Mouse (Mus musculus) CD4-positive, CD25-positive, alpha-beta regulatory T cell, adult 2 months (primary cell): ENCODE measurements around the gene Cry2.

Experiments used
- DNase-seq: peaks from one replicate; pipeline ENCODE4 v3.0.0-alpha.2; 2012; ENCODE audit warnings: low read depth, low spot score

Gene Cry2

DNA sequence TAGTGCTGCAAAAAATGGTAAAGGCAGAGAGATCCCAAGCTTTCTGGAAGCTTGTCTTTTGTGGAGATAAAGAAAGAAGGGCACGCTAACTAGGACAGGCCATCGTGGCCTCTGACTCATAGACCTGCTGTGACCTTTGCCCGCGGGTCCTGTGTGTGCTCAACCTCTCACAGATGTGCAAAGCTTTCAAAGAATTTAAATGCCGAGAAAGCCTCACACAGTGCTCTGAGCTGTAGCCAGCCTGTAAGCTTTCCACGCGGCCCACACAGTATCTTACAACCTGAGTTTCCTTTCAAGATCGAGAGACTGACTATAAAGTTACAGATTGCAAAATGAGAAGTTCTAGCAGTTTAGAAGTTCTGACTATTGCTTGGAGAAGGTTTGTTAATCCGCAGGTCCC, 12.0 kb upstream of the Cry2 start:
- DNase-seq: peak; percentile 50

DNA sequence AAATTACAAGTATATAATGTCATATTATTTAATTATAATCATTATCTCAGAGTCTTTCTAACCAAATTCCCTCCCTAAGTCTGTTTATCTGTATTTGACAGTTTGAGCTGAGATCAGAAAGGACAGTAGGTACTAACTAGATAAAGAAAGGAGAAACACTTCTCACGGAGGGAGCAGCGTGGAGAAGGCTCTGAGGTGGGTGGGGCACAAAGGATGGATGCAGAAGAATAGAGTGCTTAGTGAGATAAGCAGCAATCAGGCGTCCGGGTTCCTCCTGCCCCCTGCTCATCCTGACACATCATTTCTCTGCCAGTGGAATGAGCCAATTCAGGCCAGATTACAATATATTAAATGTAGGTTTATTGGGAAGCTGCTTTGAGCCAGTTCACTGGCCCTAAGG, 10.5 kb upstream of the Cry2 start:
- no peak for DNase-seq

DNA sequence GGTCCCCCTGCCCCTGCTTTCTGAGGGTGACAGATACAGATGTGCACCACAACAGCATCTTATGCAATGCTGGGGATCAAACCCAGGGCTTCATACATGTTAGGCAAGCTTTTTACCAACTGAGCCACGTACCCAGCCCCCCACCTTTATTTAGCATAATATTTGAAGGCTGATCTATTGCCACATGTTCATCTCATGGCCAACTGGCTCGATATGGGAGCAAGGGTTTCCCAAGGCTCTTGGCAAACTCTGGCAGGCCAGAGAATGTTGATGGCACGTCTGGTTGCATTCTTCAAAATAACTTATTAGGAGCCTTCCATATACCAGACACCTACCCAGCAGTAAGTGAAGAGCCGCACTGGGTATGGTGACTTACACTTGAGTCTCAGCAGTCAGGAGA, 9.5 kb upstream of the Cry2 start:
- DNase-seq: no peak

DNA sequence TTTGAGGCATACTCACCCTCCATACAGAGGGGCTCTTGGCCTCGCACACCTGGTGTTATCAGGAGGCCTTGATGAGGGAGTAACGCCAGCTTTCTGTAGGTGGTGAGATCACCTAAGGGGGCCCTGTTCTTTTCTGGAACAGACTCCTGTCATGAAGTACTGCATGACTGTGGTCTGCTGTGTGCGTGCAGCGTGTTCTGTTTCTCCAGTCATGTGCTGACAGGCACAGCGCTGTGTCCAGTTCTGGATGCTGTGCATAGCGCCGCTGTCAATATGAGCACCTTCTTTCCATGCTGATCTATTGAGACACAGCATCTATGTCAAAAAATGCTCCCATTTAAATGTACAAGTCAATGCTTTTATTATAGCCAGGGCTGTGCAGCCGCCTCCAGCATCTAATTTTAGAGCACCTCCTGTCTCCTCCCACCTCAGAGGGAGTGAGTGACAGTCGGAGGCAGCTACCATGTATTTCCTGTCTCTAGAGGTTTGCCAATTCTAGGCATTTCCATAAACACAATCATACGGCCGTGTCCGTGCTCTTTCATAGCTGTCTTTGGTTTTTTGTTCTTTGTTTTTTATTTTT, 8.7 kb upstream of the Cry2 start:
- DNase-seq: peak; percentile 71

DNA sequence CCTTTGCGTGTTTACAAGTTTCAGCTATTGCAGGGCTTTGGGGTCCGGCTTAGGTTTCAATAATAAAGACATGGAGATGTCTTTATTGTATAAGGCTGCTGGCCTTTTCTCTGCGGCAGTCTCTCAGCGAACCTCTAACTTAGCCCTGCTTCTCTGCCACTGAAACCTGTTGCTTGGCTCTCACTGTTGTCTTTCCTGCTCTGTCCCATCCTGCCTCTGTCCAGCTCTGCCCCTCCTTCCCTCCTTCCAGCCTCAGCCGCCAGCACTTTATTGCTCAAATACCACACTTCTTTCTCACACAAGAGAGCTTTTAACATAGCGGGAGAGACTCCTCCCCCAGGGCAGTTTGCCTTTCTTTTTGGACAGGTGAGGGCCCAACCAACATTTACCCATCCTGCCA, 6.6 kb upstream of the Cry2 start:
- no peak for DNase-seq

DNA sequence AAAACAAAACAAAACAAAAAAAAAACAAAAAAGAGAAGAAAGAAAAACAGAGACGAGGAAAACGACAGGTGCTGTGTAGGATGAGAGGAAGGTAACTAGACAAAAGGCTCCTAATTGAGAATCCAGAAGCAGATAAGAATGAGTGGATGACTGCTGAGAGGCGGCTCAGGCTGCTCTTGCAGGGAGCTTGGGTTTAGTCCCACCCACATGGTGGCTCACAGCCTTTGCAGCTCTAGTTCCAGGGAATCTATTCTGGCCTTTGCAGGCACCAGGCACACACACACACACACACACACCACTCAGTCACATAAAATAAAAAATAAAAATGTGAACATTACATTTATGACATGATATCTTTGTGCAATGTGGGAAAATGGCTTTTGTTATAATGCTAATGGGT, 4.7 kb upstream of the Cry2 start:
- DNase-seq: no peak

DNA sequence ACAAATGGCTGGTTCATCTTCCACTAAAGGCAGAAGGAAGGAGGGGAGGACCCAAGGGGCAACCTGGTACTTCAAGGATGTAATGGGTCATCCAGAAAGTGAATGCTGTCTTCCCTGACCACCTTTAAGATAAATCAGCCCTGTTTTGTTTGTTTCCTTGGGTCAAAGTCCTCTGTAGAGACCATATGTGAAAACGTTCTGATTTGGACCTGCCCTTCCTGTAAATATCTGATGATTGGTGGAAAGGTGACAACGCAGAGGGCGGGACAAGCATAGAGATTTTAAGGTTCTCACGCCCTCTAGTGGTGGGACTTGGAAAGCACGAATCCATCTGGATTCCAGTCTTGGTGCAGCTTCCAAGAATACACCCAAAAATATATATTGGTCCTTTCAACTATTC, 4.0 kb upstream of the Cry2 start:
- DNase-seq: peak; percentile 88

DNA sequence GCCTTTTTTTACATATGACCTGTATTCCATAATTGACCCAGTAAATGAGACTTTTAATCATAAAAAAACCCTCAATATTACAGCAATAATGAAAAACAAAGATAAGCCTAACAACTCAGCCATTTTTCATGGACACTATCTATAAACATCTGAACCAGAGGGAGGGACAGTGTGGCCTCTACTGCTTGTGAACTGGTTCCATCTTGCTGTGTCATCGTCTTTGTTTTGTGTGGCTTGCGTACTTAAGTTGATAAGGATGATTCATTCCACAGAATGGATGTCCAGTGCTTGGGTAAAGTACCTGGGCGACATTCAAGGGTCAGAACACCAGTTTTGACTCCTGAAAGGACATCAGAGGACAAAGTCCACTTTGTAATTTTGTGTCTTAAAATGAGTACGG, 3.5 kb upstream of the Cry2 start:
- no peak for DNase-seq

DNA sequence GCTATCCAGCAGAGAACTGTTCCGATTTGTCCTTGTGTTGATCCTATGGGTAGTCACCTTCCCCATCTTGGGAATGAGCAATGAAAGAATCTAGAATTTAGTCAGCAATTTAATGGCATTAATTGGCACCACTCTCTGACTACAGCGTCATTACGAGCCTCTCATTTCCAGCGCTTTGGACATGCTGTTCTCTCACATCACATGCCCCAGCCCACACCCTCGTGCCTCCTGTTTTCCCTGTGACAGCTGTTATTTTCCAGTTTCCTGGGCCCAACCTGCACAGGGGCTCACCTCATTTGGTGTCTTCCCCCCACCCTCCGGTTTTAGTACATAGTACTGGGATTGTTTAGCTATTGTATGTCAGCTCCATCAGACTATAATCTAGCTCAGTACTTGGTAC, 1.2 kb upstream of the Cry2 start:
- no peak for DNase-seq

DNA sequence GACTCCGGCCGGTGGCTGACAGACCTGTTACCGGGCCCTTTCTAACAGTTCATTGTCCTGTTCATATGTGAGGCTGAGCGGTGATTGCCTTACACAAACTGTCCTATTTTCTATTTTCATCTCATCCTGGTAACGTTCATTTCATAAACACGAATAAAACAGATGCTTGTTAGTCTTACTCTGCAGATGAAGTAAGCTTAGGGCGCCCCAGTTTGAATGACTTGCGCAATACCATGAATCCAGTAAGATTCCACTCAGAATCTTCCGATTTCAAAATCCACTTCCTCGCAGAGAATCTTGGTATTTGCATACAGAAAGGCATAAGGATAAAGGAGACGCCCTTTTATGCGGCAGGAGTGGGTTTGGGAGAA, 517 bp upstream of the Cry2 start:
- DNase-seq: no peak

DNA sequence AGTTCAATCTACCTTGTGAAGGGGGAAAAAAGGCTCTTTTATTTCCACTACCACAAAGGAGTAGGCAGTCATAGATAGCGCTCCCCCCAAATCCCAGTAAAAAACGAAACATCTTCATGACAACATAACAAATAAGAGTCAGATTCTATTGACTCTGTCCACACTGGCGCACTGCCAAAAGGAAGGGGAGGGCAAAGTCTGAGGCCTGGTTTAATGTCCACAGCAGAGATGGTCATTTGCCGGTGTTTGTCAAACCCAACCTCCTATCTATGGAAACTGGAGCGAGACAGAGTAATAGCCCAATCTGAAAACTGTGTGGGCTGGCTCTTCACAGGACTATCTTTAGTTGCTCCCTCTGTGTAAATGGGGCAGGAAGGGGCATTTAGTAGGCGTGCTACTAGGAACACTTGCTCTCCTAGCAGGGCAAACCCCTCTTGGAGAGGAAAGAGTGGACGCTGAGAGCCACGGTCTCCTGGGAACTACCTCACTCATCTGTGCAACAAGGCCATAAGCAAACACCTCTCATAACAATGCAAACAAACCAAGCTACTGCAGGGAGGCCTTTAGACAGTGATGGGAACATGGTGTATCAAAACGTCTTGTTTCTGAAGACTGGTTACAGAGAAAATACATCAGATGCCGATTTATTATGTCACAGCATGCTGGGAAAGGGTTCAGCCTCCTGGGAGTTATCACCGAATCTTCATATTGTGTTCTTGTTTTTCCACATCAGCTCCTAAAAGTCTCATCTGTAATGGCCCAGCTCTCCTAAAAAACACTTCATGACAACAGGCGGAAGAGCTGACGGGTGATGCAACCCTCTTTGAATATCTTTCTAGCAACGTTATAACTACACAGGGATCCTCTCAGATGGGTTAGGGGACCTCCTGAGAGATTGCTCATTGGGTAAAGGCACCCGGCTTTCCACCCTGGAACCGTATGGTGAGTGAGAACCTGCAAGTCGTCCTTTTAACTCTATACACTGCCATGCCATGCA, 1.2 kb downstream of the Cry2 start:
- DNase-seq: no peak

DNA sequence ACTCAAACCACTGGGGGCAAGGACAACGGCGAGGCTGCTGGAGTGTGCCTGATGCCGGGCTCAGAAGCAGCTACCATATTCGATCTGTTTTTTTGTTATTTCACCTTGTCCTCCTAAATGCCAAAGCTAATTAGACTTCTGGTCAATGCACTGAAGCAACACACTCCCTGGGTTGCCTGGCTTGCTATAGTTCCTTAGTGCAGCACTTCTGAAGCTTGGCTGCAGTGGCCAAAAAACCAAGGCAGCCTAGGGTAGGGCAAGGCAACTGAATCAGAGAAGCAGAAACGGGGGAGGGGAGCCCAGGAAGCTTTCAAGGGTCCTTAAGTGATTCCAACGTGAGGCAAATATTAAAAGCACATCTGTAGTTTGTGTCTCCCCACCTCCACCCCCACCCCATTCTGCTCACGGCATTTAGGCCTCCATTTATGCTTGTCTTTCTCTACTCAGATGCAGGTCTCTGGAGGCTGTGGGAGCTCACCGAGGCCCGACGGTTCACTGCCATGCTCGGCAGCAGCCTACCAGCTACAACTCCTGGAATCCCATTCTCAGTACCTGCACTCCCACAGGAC, 2.1 kb downstream of the Cry2 start:
- DNase-seq: no peak

DNA sequence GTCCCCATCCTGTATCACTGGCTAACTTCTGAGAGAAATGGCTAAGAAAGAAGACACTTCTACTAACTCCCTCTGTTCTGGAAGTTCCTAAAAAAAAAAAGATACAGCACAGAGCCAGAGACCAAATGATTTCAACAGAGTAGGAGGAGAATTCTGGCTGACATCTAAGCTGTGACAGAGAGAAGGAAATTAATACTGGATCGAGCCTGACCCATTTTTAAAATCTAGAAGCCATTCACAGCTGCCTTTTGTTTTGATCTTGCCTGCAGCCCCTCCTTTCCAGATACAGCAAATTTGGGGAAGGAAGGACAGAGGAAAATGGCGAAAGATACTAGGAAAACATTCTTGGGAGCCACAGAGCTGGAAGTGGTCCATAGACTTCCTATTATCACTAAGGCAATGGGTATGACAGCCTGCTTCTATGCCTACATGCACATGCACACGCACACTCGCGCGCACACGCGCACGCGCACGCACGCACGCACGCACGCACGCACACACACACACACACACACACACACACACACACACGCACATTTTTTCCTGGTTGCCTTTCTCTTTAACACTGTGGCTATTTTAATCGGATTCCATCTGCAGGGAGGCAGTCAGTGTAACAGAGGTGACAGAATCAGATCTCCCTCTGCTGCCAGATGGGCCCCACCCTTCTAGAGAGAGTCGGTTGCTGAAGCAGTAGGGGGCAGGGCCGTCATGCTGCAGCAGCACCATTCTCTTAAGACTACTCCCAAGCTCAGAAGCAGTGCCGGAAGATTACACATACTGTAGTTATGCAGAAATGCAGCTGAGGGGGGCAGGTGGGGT, 2.9 kb downstream of the Cry2 start:
- no peak for DNase-seq

DNA sequence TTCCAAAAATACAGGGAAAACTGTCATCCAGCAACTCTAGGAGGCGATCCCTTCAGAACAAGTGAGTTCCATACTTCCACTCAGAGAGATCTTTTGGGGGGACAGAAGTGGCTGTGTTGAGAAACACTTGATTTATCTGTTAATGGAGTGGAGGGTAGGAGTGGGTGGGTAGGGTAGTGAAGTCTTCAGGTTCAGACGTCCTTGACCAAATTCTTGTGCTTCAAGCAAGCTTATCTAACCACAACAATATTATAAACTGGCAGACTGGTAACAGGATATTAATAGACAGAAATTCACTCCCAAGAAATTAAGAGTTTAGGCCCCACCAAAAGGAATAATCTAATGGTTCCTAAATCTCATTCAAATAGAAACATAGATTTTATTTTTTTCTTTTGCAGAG, 3.8 kb downstream of the Cry2 start:
- DNase-seq: no peak

DNA sequence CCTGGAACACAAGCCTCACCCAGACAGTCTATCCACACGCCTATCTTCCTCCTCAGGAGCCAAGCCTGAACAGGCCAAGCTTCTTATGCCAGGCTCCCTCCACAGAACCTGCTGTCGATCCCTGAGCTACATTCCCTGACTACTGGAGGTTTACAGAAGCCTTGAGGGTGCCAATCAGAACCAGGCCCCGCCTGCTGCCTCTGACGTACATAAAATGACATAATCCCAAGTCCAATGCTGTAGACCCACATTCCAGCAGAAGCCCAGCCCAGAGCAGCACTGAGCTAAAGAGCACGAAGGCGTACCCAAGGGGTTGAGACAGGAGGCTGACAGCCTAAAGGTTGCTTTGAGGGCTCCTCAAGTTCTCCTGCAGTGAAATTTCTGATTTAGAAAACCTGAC, 6.0 kb downstream of the Cry2 start:
- no peak for DNase-seq

DNA sequence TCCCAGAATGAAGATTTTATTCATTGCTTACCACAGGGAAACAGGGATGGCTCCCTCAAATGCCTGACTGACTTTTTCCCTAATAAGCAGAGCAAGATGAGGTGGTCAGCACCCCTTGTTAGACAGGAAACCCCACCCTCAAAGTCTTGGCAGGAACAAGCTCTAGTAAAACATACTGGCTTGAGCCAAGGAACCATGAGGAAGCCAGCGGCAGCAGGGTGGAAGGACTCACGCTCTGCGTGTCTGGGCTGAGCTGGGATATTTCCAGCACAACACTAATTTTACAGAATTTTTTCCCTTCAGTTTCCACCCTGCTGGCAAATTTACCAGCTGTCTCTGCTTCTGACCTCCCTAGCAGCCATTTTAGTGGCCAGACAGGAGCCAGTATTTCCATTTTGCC, 7.4 kb downstream of the Cry2 start:
- DNase-seq: no peak

DNA sequence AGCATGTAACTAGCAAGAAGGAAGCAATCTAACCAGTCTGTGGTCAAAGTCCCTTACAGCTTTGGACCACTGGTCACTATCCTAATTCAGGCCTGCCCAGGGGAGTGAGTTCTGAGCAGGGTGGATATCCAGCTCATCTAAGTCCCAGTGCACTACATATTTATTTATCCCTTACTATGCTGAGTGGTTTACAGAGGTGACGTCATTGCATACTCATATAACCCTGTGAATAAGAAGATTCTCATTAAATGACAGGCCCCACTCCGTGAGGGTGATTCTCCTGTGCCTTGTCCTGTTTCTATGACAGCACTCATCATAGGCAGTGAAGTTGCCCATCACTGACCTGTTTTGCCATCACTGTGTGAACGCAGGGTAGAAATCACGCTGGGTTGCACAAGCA, 8.5 kb downstream of the Cry2 start:
- no peak for DNase-seq

DNA sequence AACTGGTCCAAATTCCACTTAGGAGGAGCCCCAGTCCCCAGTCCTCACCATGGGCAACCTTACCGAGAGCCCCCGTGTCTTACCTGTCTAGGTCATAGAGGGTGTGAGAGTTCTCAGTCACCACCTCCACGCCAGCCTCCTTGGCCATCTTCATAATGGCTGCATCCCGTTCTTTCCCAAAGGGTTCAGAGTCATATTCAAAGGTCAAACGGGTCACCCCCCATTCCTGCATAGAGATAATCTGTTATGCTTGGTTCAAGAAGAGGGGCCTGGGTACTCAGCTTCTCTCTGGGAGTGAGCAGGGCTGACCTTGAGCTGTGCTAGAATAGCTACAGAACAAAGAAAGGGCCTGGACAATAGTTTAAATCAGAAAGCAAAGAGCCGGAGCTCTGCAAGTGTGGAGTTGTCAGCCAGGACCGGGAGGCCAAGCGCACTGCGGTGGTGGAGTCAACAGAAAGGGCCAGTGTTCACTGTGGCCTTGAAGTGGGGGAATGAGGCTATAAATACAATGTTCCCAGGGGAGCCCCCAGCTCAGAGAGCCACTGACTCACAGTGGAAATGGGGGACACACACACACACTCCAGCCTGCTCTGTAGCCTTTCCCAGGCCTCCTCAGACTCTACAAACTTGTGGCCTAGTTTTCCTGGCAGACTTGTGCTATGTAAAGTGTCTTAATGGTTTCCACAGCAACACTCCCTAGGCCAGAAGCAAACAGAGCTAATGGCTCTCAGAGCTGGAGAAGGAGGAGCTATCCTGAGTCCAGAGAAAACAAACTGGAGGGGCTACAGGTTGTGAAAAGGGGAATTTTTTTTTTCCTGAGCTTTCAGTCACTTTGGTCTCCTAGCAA, 9.2 kb downstream of the Cry2 start:
- DNase-seq: no peak

DNA sequence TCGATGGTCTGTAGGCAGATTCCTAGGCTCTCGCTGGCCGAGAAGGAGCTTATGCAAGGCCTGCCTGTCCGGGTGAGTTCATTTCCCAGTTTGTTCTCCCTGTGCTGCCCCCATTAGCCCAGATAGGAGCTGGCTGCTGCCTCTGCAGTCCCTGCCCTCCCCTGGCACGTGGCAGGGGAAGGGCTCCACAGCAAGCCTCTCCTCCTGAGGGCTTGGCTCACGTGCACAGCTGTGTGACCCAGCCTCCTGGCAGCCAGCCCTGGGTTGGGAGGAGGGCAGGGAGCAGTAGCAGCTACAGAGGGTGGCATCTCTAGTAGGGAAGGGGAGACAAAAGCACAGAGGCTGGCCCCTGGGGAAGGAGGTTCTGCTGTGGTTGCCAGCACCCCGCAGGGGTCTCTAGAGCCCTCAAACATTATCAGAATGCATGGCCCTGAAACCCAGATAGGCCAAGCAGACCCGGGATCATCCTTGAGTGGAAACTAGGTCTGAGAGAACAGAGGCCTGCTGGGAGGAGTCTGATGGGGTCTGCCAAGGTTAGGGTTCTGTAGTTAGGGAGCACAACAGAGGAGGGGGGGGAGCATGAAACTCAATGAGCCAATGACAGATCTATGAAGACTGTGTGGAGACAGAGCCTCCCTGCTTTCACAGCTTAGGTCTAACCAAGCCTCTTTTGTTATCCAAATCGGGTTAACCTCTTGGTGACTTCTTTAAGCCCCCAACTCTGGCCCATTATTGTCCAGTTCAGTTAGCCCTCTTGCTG, 10.0 kb downstream of the Cry2 start:
- DNase-seq: no peak

DNA sequence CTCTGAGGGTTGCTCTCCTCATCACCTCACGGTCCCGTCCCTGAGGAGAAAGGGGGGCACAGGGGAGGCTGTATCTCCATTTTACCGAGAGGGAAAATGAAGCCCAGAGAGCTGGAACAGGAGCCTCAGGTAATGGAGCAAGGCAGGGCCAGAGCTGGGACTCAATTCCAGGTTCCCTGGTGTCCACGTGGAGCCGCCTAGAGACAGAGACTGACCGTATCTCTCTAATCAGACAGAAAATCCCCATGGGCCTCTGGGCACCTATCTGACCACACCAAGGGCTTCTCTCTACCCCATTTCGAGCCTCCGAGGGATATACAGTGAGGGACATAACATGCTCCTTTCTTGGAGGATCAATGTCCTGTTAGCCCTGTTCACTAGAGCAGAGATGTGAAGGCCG, 10.7 kb downstream of the Cry2 start:
- DNase-seq: no peak
